Mouse (Mus musculus) lung, embryonic 14.5 days (tissue): ENCODE results near the gene Ptprb. TPM values are rescaled to one million over a fixed set of nuclear protein-coding genes. Genes with fewer than 3 reads are reported as not detected.

Source experiments
- ATAC-seq: fragments of 200-750 bp; cut with Nextera tagmentation; 2 replicates; pipeline ENCODE4 v1.8.0; 2017; ENCODE audit warnings: mild to moderate bottlenecking, moderate TSS enrichment, moderate library complexity; ENCODE audit not compliant: insufficient read depth
- DNase-seq: peaks from one replicate; pipeline ENCODE4 v3.0.0-alpha.2; 2015
- H3K27ac ChIP-seq: fragments of 300-500 bp; sonication (generic); 2 replicates; pipeline ENCODE4 v1.5.1; 2014; ENCODE audit warnings: low read depth, mild to moderate bottlenecking, moderate library complexity
- H3K27me3 ChIP-seq: fragments of 300-500 bp; sonication (generic); 2 replicates; pipeline ENCODE4 v1.6.1; 2014; ENCODE audit warnings: low read length, control low read depth; ENCODE audit not compliant: insufficient read depth
- H3K36me3 ChIP-seq: fragments of 300-500 bp; sonication (generic); 2 replicates; pipeline ENCODE4 v1.6.1; 2014; ENCODE audit warnings: control low read depth; ENCODE audit not compliant: insufficient read depth
- H3K4me1 ChIP-seq: fragments of 300-500 bp; sonication (generic); 2 replicates; pipeline ENCODE4 v1.6.1; 2014; ENCODE audit warnings: antibody characterized with exemption, control low read depth; ENCODE audit not compliant: insufficient read depth
- H3K4me2 ChIP-seq: fragments of 300-500 bp; sonication (generic); 2 replicates; pipeline ENCODE4 v1.6.1; 2014; ENCODE audit warnings: mild to moderate bottlenecking
- H3K4me3 ChIP-seq: fragments of 300-500 bp; sonication (generic); 2 replicates; pipeline ENCODE4 v1.5.1; 2014; ENCODE audit warnings: low read depth, low read length
- H3K9ac ChIP-seq: fragments of 300-500 bp; sonication (generic); 2 replicates; pipeline ENCODE4 v1.6.1; 2014
- H3K9me3 ChIP-seq: fragments of 300-500 bp; sonication (generic); 2 replicates; pipeline ENCODE4 v1.6.1; 2016; ENCODE audit warnings: low read depth, low read length, control low read depth
- CTCF ChIP-seq: IDR thresholded peaks from 2 replicates; pipeline ENCODE4 v1.5.1; 2016; ENCODE audit warnings: antibody characterized with exemption, low read depth
- WGBS: fragments of 180-500 bp; shearing (Covaris S2); extraction: QIAGEN DNeasy Blood & Tissue Kit; methylation state at CpG from one replicate; pipeline ENCODE4 v1.1.7; 2014; 5-methylcytosine and 5-hydroxymethylcytosine counted together
- polyA plus RNA-seq: library from polyadenylated mRNA; unstranded; fragments of >200 nt; fragmentation: Nextera tagmentation; extraction: Ambion mirVana; gene quantifications from 2 replicates; pipeline ENCODE4 v1.2.1, GENCODE M21; 2014

The Ptprb gene
- polyA plus RNA-seq, 1 experiment from 2014 or later: 12.5 TPM

- 64% methylated on average over 6 of the region's 6 CpGs for WGBS
- Histone ChIP-seq H3K9ac (no peak overlapping the region), H3K27ac (no peak overlapping the region)
These were observed 95.8 kb downstream of the Ptprb start for GRCm38 (mm10) chr10:116370991-116371725.

GRCm38 (mm10) chr10:116374111-116374510 is 98.8 kb downstream of the Ptprb start:
- Histone ChIP-seq H3K27me3 (no peaks in the 10 kb centered on the region), H3K4me2 (no peak overlapping the region), H3K36me3 (no peaks in the 10 kb centered on the region), H3K9ac (no peak overlapping the region), H3K27ac (no peak overlapping the region), H3K4me3 (no peak overlapping the region), H3K4me1 (no peaks in the 10 kb centered on the region), H3K9me3 (no peaks in the 10 kb centered on the region)
- no peak for DNase-seq
- 90% methylated on average over 6 of the region's 6 CpGs for WGBS
- TF ChIP-seq CTCF: no peak
- ATAC-seq: no peak

More at GRCm38 (mm10) chr10:116370991-116371725, 95.8 kb downstream of the Ptprb start:
- no peaks in the 10 kb centered on the region for H3K9me3 ChIP-seq
- no peak overlapping the region for H3K4me3 ChIP-seq
- no peak overlapping the region for H3K4me2 ChIP-seq
- ATAC-seq: no peak
- no peaks in the 10 kb centered on the region for H3K36me3 ChIP-seq
- no peaks in the 10 kb centered on the region for H3K4me1 ChIP-seq
- TF ChIP-seq CTCF: no peak
- DNase-seq: no peak
- no peaks in the 10 kb centered on the region for H3K27me3 ChIP-seq

- TF ChIP-seq CTCF: no peak
- 57% methylated on average over 4 of the region's 4 CpGs for WGBS
- Histone ChIP-seq H3K4me2 (no peak overlapping the region), H3K9ac (no peak overlapping the region), H3K36me3 (no peaks in the 10 kb centered on the region), H3K4me3 (no peak overlapping the region), H3K27ac (no peak overlapping the region), H3K27me3 (no peaks in the 10 kb centered on the region), H3K4me1 (no peaks in the 10 kb centered on the region), H3K9me3 (no peaks in the 10 kb centered on the region)
- DNase-seq (peak; percentile 64), ATAC-seq (no peak)
These were observed 101.5 kb downstream of the Ptprb start for GRCm38 (mm10) chr10:116376853-116377252.

GRCm38 (mm10) chr10:116382826-116383685 is 107.7 kb downstream of the Ptprb start:
- Histone ChIP-seq H3K9ac (no peak overlapping the region), H3K27ac (no peak overlapping the region), H3K4me1 (no peaks in the 10 kb centered on the region), H3K27me3 (no peaks in the 10 kb centered on the region), H3K4me3 (no peak overlapping the region), H3K36me3 (no peaks in the 10 kb centered on the region), H3K4me2 (no peak overlapping the region), H3K9me3 (no peaks in the 10 kb centered on the region)
- ATAC-seq: no peak
- DNase-seq: no peak
- TF ChIP-seq CTCF: no peak
- WGBS: 76% methylated on average over 13 of the region's 13 CpGs

- H3K36me3 ChIP-seq: no peaks in the 10 kb centered on the region
- H3K9ac ChIP-seq: no peak overlapping the region
- H3K9me3 ChIP-seq: no peaks in the 10 kb centered on the region
- H3K27ac ChIP-seq: no peak overlapping the region
- DNase-seq: no peak
- WGBS: 62% methylated on average over 4 of the region's 4 CpGs
- no peaks in the 10 kb centered on the region for H3K27me3 ChIP-seq
- H3K4me1 ChIP-seq: no peaks in the 10 kb centered on the region
- no peak for ATAC-seq
- no peak for TF ChIP-seq CTCF
- H3K4me2 ChIP-seq: no peak overlapping the region
- no peak overlapping the region for H3K4me3 ChIP-seq
These were observed 109.1 kb downstream of the Ptprb start for GRCm38 (mm10) chr10:116384401-116384800.

GRCm38 (mm10) chr10:116386391-116386885 is 111.1 kb downstream of the Ptprb start:
- Histone ChIP-seq H3K4me2 (no peak overlapping the region), H3K9ac (no peak overlapping the region), H3K4me1 (no peaks in the 10 kb centered on the region), H3K27ac (no peak overlapping the region), H3K36me3 (no peaks in the 10 kb centered on the region), H3K4me3 (no peak overlapping the region), H3K9me3 (no peaks in the 10 kb centered on the region), H3K27me3 (no peaks in the 10 kb centered on the region)
- DNase-seq: peak; percentile 46
- TF ChIP-seq CTCF: no peak
- ATAC-seq: no peak; the same call in 1 of the 2 replicates
- 19% methylated on average over 7 of the region's 7 CpGs for WGBS

GRCm38 (mm10) chr10:116388840-116389239 is 113.5 kb downstream of the Ptprb start:
- 38% methylated on average over 6 of the region's 6 CpGs for WGBS
- ATAC-seq (no peak), DNase-seq (no peak)
- TF ChIP-seq CTCF: no peak
- H3K4me2 ChIP-seq: no peak overlapping the region
- no peak overlapping the region for H3K9ac ChIP-seq
- no peaks in the 10 kb centered on the region for H3K4me1 ChIP-seq
- H3K36me3 ChIP-seq: no peaks in the 10 kb centered on the region
- H3K9me3 ChIP-seq: no peaks in the 10 kb centered on the region
- H3K27ac ChIP-seq: no peak overlapping the region
- H3K27me3 ChIP-seq: no peaks in the 10 kb centered on the region
- no peak overlapping the region for H3K4me3 ChIP-seq
